Mouse (Mus musculus) cerebellum, adult 2 months (tissue): ENCODE measurements at regions not wholly inside any gene's neighbourhood (a gene's known extent, or its start where the extent isn't known, plus 50 kb on each side); places are given as distances from the start of the nearest gene placed in this dataset.

ENCODE experiments used
- DNase-seq, 2 experiments: peaks; one replicate each; pipeline ENCODE4 v3.0.0; 2021
- H3K27ac ChIP-seq: fragments of 200-500 bp; 2 replicates; pipeline ENCODE4 v1.5.1; 2012; ENCODE audit warnings: low read length, control low read depth, inconsistent platforms; ENCODE audit not compliant: insufficient read depth
- H3K27me3 ChIP-seq: fragments of 200-500 bp; 2 replicates; pipeline ENCODE4 v1.6.1; 2012; ENCODE audit warnings: inconsistent platforms, mild to moderate bottlenecking, low read length, moderate library complexity; ENCODE audit not compliant: control insufficient read depth, insufficient read depth
- H3K4me1 ChIP-seq: fragments of 200-500 bp; 2 replicates; pipeline ENCODE4 v1.6.1; 2011; ENCODE audit warnings: low read length; ENCODE audit not compliant: control insufficient read depth, insufficient read depth
- H3K4me3 ChIP-seq: fragments of 200-500 bp; replicated peaks from 2 replicates; pipeline ENCODE3; 2011; ENCODE audit warnings: mild to moderate bottlenecking, low read depth, low read length, control low read depth; ENCODE audit not compliant: insufficient read depth
- CTCF ChIP-seq: fragments of 200-500 bp; IDR thresholded peaks from 2 replicates; pipeline ENCODE4 v1.5.1; 2011; ENCODE audit warnings: low read depth, mild to moderate bottlenecking, control low read depth, low read length, moderate library complexity, borderline replicate concordance; ENCODE audit not compliant: insufficient read depth
- POLR2A ChIP-seq: fragments of 200-500 bp; IDR thresholded peaks from 2 replicates; pipeline ENCODE4 v1.6.1; 2011; ENCODE audit warnings: low read length, control low read depth, borderline replicate concordance; ENCODE audit not compliant: insufficient read depth
- WGBS: fragments of 180-500 bp; shearing (Covaris S2); methylation state at CpG from one replicate; pipeline ENCODE4 v1.1.7; 2018; 5-methylcytosine and 5-hydroxymethylcytosine counted together

DNA sequence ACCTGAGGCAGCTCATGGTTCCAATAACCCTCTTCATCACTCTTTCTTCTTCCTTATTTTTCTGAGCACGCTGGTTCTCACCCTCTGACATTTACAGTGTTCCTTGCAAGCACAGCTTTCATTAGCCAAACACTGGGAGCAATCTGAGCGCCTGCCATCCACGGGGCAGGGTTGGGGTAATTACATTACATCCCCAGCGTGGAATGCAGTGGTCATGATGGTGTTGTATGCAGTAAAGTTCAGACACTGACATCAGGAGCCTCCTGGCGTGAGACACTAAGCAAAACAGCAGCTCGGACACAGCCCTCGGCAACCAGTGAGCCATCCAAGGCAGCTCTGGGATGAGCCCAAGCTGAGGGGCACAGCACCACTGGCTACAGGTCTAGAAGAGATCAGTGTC is 60.1 kb upstream of the Agap1 start:
- TF ChIP-seq CTCF (no peak), POLR2A (no peak)
- no peak overlapping the region for H3K27ac ChIP-seq
- H3K4me1 ChIP-seq = no peaks in the 10 kb centered on the region
- no peak for DNase-seq
- no peaks in the 10 kb centered on the region for H3K27me3 ChIP-seq
- no peak overlapping the region for H3K4me3 ChIP-seq
- 76% methylated on average over 7 of the region's 7 CpGs for WGBS

DNA sequence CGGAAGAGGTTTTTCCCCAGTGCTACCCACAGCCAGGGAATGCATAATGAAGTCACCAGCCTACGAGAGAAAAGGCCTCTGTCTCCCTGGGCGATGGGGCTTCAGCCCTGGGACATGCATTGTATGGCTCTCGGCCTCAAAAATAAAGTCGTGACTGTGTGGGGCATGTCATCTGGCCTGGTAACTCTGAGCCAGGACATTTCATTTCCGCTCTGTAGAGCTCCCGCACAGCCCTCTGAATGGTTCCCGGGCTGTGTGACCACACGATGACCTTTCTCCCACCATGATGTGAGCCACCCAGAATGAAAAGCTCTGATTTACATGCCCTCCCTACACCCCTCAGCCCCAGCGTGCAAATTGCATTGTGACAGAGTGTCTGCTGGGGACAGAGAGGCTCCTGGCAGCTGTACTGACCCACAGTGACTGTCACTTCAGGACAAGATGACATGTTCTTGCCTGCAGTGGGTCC is 53.8 kb upstream of the Agap1 start:
- no peak overlapping the region for H3K4me3 ChIP-seq
- peak in 1 of 2 experiments; percentile 34 for DNase-seq
- 40% methylated on average over 10 of the region's 10 CpGs for WGBS

DNA sequence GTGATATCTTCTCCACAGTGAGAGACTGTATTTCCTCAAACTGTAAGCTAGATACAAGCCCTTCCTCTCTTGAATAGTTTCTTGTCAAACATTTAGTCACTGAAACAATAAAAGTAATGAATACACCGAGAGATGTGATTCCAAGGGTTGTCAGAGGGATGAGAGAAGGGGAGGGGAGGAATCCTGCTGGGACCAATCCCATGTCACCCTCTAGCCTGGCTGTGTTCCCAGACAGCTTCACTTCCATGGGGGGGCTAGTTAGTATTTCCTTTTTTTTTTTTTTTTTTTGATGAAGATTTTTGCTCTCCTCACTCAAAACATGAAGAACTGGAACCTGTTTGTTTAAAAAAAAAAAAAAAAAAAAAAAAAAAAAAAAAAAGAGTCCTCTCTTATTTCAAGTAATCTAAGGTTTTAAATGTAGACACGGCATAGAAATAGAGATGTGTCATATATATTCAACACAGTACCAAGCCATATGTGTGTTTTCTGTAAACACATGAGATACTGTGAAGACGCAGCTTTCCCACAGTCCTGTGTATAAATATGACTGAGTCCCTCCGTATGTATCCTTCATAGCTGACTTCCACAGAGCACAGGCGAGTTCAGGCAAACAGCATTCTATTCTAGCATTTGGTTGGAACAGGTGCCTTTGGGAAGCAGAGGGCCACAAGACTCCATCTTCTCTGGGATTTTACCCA is 51.9 kb upstream of the Agap1 start:
- Histone ChIP-seq H3K4me1 (peaks cover 7% of the 10 kb centered on the region; the same call in 1 of the 2 replicates), H3K4me3 (no peak overlapping the region), H3K27me3 (no peaks in the 10 kb centered on the region), H3K27ac (no peak overlapping the region)
- TF ChIP-seq POLR2A (no peak), CTCF (no peak)
- WGBS = 80% methylated on average over 5 of the region's 5 CpGs
- no peak for DNase-seq

More for the DNA sequence above, 53.8 kb upstream of the Agap1 start:
- Histone ChIP-seq H3K4me1 (0 out of 2 replicates have a peak, but pooled peaks cover 4% of the 10 kb centered on the region), H3K27me3 (no peaks in the 10 kb centered on the region), H3K27ac (peak overlapping the region; percentile 1; the same call in 1 of the 2 replicates)
- no peak for TF ChIP-seq CTCF
- no peak for TF ChIP-seq POLR2A

DNA sequence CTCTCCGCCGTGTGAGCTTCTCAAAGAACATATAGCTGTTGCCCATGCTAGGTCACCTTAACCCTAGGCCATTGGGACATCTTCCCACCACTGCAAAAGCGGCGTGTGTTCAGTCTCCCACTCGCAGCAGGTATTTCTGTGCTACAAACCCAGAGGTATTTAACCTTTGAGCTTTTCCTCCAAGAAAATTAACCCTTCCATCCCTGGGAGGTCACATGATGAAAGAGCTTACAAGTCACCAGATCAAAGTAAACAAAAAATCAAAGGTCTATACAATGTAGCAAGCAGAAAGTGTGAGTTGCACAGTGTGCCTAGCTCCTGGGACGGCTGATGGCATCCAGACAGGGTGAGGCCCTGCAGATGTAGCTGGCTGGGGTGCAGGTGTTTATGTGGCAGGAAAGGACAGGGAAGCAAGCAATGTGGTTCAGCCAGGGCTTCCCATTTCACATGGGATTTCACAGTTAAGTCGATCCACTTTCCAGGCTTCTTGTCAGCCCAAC is 51.0 kb upstream of the Agap1 start:
- peaks cover 7% of the 10 kb centered on the region; the same call in 1 of the 2 replicates for H3K4me1 ChIP-seq
- DNase-seq = no peak
- H3K4me3 ChIP-seq = no peak overlapping the region
- no peak for TF ChIP-seq CTCF
- H3K27ac ChIP-seq = no peak overlapping the region
- no peaks in the 10 kb centered on the region for H3K27me3 ChIP-seq
- WGBS = 89% methylated on average over 7 of the region's 7 CpGs
